Mouse (Mus musculus): ENCODE data around the gene Dpf3.

Dpf3 gene

GRCm38 (mm10) chr12:83338345-83338744, 149.2 kb downstream of the Dpf3 start:
- DNase-seq (ENCODE audit: low spot score), result no peak

DNA sequence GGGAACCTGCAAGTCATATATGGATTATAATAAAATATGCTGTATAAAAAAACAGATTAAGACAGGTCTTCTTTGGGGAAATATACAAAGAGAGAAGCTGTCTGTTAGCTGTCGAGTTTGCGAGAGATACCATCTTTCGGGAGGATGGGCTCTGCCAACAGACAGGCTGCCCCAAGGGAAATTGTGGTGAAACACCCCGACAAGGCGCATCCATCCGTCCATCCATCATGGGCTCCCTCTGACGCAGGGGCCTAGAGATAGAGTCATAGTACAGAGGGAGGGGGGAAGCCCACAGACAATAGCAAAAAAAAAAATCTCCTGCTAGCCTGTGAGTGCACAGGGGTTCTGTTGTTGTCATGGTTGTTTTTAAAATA, 149.8 kb downstream of the Dpf3 start:
- no peak for DNase-seq (ENCODE audit: low spot score)

GRCm38 (mm10) chr12:83337077-83337775, 150.3 kb downstream of the Dpf3 start:
- DNase-seq (ENCODE audit: low spot score), result no peak

- DNase-seq (ENCODE audit: low spot score), result no peak
These were observed 157.5 kb downstream of the Dpf3 start for GRCm38 (mm10) chr12:83330056-83330455.

DNA sequence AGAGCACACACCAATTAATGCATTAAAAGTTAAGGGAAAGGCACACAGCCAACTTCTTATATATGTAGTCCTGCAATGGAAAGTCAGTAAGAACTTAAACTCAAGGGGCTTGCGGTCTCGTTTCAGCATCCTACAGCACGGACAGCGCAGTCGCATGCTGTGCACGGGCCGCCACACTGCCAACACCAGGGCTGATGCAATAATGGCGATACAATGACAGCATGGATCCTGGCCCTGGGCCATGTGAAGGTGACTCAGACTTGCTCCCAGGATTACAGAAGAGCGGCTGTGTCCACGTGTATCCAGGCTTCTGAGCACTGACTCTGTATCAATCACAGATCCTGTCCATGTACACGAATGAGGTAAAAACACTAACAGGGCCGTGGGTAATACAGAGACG, 158.6 kb downstream of the Dpf3 start:
- DNase-seq (ENCODE audit: low spot score), result no peak

GRCm38 (mm10) chr12:83328491-83328890, 159.0 kb downstream of the Dpf3 start:
- no peak for DNase-seq (ENCODE audit: low spot score)

- DNase-seq (ENCODE audit: low spot score), result no peak
These were observed 160.1 kb downstream of the Dpf3 start for GRCm38 (mm10) chr12:83327451-83327850.

DNA sequence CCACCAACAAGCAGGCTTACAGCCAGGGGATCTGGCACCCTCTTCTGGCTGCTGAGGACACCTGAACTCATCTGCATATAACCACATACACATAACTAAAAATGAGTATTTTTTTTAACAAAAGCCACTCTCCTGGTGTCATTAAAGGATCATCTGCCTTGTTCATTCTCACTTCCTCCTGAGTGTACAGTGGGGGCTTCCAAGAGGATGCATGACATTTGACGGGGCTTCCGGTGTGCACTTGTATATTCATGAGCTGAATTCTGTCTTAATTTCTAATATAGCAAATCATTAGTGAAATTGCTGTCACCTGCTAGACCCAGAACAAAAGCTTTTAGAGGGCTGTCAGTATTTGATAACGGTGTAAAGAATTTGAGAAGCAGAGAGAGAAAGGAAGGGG, 166.8 kb downstream of the Dpf3 start:
- DNase-seq (ENCODE audit: low spot score), result no peak

DNA sequence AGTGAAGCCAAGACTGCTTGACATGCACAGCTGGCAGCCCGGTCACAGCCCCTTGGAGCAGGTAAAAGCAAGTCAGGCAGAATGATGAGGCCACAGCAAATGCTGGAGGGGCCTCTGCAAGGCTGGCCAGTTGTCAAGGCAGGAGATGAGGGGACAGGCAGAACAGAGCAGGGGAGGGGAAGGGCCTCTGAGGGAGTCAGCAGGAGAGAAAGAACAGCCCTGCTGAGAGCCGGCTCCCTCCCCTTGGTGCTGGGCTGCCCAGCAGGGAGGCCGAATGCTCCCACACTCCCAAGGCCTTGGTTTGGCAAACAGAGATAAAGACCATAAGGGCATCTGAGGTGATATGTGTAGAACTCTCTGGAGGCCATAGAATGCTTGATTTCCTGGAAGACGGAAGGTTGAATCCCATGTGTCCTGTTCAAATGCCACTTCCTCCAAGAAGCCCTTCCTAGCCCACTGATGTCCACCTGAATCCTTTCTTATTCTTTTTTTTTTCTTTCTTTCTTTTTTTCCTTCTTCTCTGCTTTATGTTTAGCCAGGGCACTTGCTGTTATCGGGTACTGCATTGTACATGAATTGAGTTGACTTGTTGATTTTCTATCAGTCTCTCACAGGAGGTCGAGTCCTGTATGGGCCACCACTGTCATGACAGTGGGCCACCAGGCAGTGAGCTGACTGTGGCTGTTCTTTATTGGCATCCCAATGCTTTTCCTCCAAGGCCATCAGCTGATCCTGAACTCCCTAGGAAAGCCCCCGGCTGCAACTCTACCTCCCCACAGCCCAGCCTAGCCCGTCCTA, 169.7 kb downstream of the Dpf3 start:
- DNase-seq (ENCODE audit: low spot score), result no peak

GRCm38 (mm10) chr12:83314666-83315065, 172.8 kb downstream of the Dpf3 start:
- no peak for DNase-seq (ENCODE audit: low spot score)

- DNase-seq (ENCODE audit: low spot score), result no peak
These were observed 174.7 kb downstream of the Dpf3 start for GRCm38 (mm10) chr12:83312818-83313217.

DNA sequence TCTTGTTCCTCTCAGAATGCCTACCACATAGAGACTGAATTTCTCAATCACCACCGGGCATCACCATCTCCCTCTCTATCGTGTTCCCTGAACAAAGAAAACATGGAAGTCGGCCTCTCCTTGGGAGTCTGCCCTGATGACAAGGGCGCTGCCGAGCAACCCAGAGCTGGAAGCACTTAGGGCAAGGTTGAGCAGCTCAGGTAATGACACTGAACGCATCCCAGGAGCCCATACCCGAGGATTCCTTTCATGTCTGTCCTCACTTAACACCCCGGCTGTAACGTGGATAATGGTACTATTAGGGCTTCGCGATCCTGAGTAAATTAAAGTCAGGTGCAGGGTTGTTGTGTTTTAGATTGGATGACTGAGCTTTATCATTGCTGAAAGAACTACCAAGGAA, 176.9 kb downstream of the Dpf3 start:
- DNase-seq (ENCODE audit: low spot score), result no peak

DNA sequence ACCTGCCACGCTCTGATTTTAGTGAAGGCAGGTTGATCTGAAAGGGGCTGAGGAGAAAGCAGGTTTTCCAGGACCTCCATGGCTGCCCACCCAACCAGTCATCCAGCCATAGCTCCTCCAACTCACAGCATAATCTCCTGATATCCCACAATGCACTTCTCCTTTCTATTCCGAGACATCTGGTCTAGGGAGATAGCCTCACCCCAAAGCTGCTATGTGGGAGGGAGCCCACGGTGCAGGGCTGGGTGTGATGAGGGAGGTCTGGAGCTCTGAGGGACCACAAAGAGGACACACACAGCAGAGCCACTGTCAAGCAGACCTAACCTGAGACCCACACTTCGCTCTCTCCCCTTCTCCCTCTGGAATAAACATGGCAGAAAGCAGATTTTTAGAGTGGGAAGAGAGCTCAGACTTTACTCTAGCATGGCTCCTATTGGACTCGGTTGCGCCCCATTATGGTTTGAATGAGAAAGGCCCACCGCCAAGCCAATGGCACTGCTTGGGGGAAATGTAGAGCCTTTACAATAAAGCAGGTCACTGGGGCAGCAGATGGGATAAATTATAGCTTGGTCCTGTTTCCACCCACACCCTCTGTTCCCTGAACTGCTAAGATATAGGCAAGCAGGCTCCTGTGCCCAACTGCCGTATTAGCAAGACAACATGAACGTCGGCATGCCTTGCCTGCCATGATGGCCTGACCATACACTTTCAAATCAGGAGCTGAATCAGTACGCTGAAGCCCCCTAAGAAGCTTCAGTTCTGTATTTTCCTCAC, 178.3 kb downstream of the Dpf3 start:
- DNase-seq (ENCODE audit: low spot score), result no peak

GRCm38 (mm10) chr12:83308627-83309026, 178.9 kb downstream of the Dpf3 start:
- DNase-seq (ENCODE audit: low spot score), result no peak

- DNase-seq (ENCODE audit: low spot score), result no peak
These were observed 184.3 kb downstream of the Dpf3 start for GRCm38 (mm10) chr12:83303221-83303620.

DNA sequence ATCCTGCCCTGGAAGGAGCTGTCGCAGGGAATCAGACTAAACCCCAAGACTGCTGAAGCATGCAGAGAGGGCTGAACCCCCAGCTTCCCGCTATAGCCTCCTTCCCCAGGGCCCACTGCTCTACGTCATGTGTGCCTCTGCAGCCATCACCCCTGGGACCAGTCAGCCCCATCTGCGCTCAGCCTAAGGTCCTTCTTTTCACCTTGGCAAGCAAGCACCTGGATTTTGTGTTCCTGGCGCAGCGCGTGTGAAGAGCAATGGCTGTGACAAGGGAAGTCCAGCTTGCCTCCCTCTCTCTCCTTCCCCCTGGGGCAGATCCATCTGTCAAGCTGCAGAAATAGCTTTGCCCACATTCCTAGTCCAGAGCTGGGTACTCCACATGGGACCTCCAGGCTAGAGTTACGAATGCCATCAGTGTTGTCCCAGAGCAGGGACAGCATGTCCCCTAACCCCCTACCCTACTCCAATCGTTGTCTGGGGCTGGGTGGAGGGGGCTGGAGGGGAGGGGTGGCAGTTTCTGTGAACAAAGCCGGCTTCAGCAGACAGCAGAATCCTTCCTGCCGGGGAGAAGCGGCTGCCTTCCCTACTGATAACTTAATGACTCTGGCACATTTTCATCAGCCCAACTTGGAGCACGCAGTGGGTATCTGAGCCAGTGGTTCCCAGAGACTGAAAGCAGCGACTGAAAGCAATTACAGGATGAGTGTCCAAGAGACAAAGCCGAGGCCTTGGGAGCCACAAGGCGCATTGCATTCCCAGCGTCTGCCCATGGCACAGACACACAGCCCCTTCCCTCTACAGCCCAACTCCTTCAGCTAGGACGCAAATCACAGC, 185.0 kb downstream of the Dpf3 start:
- no peak for DNase-seq (ENCODE audit: low spot score)

GRCm38 (mm10) chr12:83301616-83302319, 185.7 kb downstream of the Dpf3 start:
- no peak for DNase-seq (ENCODE audit: low spot score)

GRCm38 (mm10) chr12:83298358-83298757, 189.2 kb downstream of the Dpf3 start:
- DNase-seq (ENCODE audit: low spot score), result no peak

DNA sequence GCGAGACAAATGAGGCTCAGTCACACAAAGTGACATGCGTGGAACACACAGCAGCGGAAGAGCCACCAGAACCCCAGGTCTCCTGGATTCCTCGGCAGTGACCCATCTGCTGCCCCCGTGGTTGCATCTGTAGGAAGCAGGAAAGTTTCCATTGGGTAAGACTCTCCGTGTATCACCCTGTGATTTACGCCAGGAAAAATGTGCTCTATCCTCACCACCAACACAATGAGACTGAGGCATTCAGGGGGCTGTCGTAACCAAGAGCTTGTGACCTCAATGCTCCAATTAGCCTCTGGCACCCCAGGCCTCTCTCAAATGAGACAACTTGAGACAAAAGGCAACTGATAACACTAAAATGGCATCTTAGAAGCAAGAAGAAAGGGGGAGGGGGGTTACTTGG, 192.5 kb downstream of the Dpf3 start:
- DNase-seq (ENCODE audit: low spot score), result no peak

DNA sequence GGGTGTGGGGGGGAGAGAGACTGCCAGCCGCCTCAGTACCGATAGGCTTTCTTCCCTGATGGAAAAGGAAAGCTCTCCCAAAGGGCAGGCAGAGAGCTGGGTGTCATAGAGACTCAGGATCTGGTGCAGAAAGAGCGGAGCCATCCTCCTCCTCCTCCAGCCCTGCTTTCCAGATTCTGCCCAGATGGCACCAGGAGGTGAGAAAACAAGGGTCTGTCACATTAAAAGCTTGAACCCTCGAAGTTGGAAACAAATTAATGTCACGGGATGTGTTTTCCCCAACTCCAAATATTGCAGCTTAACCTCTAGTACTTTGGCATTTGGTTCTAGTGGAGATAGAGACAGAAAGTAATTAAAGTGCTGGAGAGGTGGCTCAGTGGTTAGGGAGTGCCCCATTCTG, 195.6 kb downstream of the Dpf3 start:
- DNase-seq (ENCODE audit: low spot score), result no peak

Measured in layer of hippocampus, adult 9-10 months (tissue).